Mouse (Mus musculus) heart, embryonic 11.5 days (tissue): ENCODE measurements around the gene Wdr61. TPM values are rescaled to one million over a fixed set of nuclear protein-coding genes. Genes with fewer than 3 reads are reported as not detected.
A peak's percentile ranks its signal among the peaks of the same experiment; 100 is the strongest.

Experiments
- ATAC-seq: fragments of 200-750 bp; cut with Nextera tagmentation; replicated peaks from 2 replicates; pipeline ENCODE4 v1.8.0; 2017; ENCODE audit warnings: moderate library complexity; ENCODE audit not compliant: insufficient number of reproducible peaks, low FRiP score, low TSS enrichment
- H3K27ac ChIP-seq: fragments of 300-500 bp; sonication (generic); 2 replicates; pipeline ENCODE4 v1.5.1; 2014; ENCODE audit warnings: mild to moderate bottlenecking, low read depth, low read length
- H3K27me3 ChIP-seq: fragments of 300-500 bp; sonication (generic); 2 replicates; pipeline ENCODE4 v1.6.1; 2014; ENCODE audit warnings: mild to moderate bottlenecking, low read length, mixed read lengths; ENCODE audit not compliant: control insufficient read depth, insufficient read depth
- H3K36me3 ChIP-seq: fragments of 300-500 bp; sonication (generic); 2 replicates; pipeline ENCODE4 v1.6.1; 2014; ENCODE audit warnings: mild to moderate bottlenecking, low read length, moderate library complexity, mixed read lengths; ENCODE audit not compliant: control insufficient read depth, insufficient read depth
- H3K4me1 ChIP-seq: fragments of 300-500 bp; sonication (generic); 2 replicates; pipeline ENCODE4 v1.6.1; 2014; ENCODE audit warnings: low read length; ENCODE audit not compliant: control insufficient read depth, insufficient read depth
- H3K4me2 ChIP-seq: fragments of 300-500 bp; sonication (generic); 2 replicates; pipeline ENCODE4 v1.6.1; 2014; ENCODE audit warnings: mild to moderate bottlenecking, moderate library complexity
- H3K4me3 ChIP-seq: fragments of 300-500 bp; sonication (generic); 2 replicates; pipeline ENCODE4 v1.5.1; 2014; ENCODE audit warnings: low read depth, low read length
- H3K9ac ChIP-seq: fragments of 300-500 bp; sonication (generic); 2 replicates; pipeline ENCODE4 v1.6.1; 2014; ENCODE audit warnings: mild to moderate bottlenecking, low read depth, low read length, moderate library complexity
- H3K9me3 ChIP-seq: fragments of 300-500 bp; sonication (generic); replicated peaks from 2 replicates; pipeline ENCODE4 v1.6.1; 2016; ENCODE audit warnings: low read length; ENCODE audit not compliant: control insufficient read depth
- WGBS: fragments of 180-500 bp; shearing (Covaris S2); extraction: QIAGEN DNeasy Blood & Tissue Kit; methylation state at CpG from one replicate; pipeline ENCODE4 v1.1.7; 2014; ENCODE audit not compliant: insufficient replicate concordance; 5-methylcytosine and 5-hydroxymethylcytosine counted together
- polyA plus RNA-seq: library from polyadenylated mRNA; unstranded; fragments of >200 nt; fragmentation: Nextera tagmentation; extraction: Ambion mirVana; gene quantifications from 2 replicates; pipeline ENCODE4 v1.2.1, GENCODE M21; 2014

The Wdr61 gene
- polyA plus RNA-seq, 1 experiment from 2014 or later = 124 TPM

DNA sequence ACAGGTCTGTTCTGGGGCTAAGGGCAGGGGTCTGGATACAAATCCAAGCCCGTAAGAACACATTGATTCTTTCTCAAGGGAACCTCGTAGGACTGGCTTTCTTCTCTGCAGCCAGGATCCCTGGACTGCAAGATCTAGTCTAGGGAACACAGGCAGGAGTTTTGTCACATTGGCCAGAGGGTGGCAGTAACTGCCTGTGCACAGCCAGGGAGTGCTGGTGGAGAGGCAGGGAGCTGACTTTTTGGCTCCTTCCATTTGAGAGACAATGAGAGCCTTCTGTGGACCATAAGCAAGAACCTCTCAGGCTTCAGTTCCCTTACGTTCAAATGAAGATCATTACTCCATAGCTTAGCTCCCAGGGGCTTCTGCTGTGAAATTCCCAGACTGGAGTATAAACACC, 4.1 kb upstream of the Wdr61 start:
- Histone ChIP-seq H3K9ac (no peak overlapping the region), H3K4me2 (no peak overlapping the region), H3K36me3 (no peaks in the 10 kb centered on the region), H3K4me3 (no peak overlapping the region), H3K27ac (no peak overlapping the region), H3K27me3 (no peaks in the 10 kb centered on the region; the same call in 1 of the 2 replicates), H3K9me3 (no peaks in the 10 kb centered on the region), H3K4me1 (peaks cover 3% of the 10 kb centered on the region)
- no peak for ATAC-seq
- 35% methylated on average over 3 of the region's 3 CpGs for WGBS

DNA sequence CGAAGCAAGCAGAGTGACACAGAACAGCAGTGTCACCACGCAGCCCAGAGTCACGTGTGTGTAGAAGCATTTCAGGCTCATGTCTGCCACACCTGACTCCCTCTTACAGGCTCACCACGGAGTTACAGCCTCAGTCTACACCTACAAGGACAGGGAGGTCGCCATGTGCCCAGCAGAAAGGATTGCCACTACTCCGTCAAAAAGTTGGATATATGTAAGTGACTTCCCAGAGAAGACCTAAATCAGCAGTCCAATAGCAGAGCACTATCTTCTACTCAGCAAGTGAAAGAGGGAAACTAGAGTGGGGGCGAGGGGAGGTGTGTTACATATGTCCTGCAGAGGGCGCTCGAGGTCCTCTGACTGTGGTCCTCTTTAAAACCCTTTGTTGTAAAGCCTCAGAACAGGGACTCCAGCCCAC, 2.0 kb upstream of the Wdr61 start:
- peak overlapping the region; percentile 42; the same call in 1 of the 2 replicates for H3K4me2 ChIP-seq
- WGBS = 17% methylated on average over 9 of the region's 9 CpGs
- no peaks in the 10 kb centered on the region for H3K9me3 ChIP-seq
- H3K27ac ChIP-seq = no peak overlapping the region
- H3K4me1 ChIP-seq = peaks cover 8% of the 10 kb centered on the region
- no peak overlapping the region for H3K9ac ChIP-seq
- ATAC-seq = no peak
- no peaks in the 10 kb centered on the region; the same call in 1 of the 2 replicates for H3K27me3 ChIP-seq
- H3K36me3 ChIP-seq = no peaks in the 10 kb centered on the region
- no peak overlapping the region for H3K4me3 ChIP-seq

DNA sequence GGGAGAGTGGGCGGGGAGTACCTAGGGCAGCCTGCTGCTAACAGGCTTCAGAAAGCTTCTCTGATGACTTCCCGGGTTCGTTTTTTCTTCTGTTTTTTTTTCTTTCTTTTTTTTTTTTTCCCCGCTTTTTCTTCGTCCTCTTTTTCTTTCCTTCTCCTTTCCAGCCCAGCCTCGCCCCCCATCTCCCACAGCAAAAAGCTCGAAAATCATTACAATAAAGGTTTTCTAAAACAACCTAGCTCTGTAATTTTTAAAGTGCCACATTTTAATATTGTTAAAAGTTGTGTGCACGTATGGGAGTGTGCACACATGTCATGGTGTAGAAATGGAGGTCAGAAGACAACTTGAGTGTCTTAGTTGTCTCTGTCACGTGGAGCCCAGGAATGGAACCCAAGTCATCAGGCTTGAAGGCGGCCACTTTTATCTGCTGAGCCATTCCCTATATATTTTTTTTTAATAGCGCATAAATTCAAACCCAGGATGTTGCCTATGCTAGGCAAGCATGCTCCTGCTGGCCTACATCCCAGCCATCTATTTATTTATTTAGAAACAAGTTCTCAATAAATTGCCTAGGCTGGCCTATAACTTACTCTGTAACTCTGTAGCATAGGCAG, 427 bp upstream of the Wdr61 start:
- 24% methylated on average over 11 of the region's 11 CpGs for WGBS
- ATAC-seq = no peak
- no peaks in the 10 kb centered on the region for H3K9me3 ChIP-seq
- no peaks in the 10 kb centered on the region for H3K27me3 ChIP-seq
- no peak overlapping the region for H3K27ac ChIP-seq
- H3K4me2 ChIP-seq = peak overlapping the region; percentile 88
- H3K4me1 ChIP-seq = peaks cover 8% of the 10 kb centered on the region
- H3K36me3 ChIP-seq = no peaks in the 10 kb centered on the region
- no peak overlapping the region; the same call in 1 of the 2 replicates for H3K9ac ChIP-seq
- H3K4me3 ChIP-seq = peak overlapping the region; percentile 90

GRCm38 (mm10) chr9:54732122-54732521, 2.2 kb downstream of the Wdr61 start:
- WGBS = 96% methylated on average over 2 of the region's 2 CpGs
- H3K4me2 ChIP-seq = no peak overlapping the region
- ATAC-seq = no peak
- H3K4me1 ChIP-seq = peaks cover 8% of the 10 kb centered on the region
- no peak overlapping the region for H3K9ac ChIP-seq
- no peaks in the 10 kb centered on the region for H3K27me3 ChIP-seq
- H3K36me3 ChIP-seq = peaks cover 12% of the 10 kb centered on the region
- H3K9me3 ChIP-seq = no peaks in the 10 kb centered on the region
- no peak overlapping the region for H3K27ac ChIP-seq
- no peak overlapping the region for H3K4me3 ChIP-seq

GRCm38 (mm10) chr9:54726315-54726714, 8.0 kb downstream of the Wdr61 start:
- Histone ChIP-seq H3K4me2 (no peak overlapping the region), H3K36me3 (peaks cover 33% of the 10 kb centered on the region), H3K9ac (no peak overlapping the region), H3K4me1 (no peaks in the 10 kb centered on the region), H3K4me3 (no peak overlapping the region), H3K9me3 (no peaks in the 10 kb centered on the region), H3K27ac (no peak overlapping the region), H3K27me3 (no peaks in the 10 kb centered on the region)
- no peak for ATAC-seq
- WGBS = 80% methylated on average over 5 of the region's 5 CpGs

DNA sequence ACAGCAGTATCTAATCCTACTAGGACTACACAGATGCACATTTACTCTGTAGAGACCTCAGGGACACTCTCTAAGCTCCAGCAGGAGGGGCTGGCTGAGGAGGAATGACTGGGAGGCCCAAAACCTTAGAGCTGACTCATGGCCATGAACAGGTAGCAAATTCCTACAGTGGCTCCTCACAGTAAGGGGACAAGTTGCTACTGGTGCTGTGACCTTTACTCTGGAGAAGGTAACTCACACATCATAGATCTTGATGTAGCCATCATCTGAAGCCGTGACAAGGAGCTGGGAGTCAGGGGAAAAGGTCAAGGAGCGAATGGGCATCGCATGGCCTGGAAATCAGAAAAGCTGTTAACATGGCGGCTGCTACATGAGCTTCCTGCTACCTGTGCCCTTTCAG, 11.7 kb downstream of the Wdr61 start:
- H3K4me1 ChIP-seq = no peaks in the 10 kb centered on the region
- H3K27me3 ChIP-seq = no peaks in the 10 kb centered on the region
- H3K4me2 ChIP-seq = no peak overlapping the region
- H3K9ac ChIP-seq = no peak overlapping the region
- no peaks in the 10 kb centered on the region for H3K9me3 ChIP-seq
- no peak for ATAC-seq
- H3K27ac ChIP-seq = no peak overlapping the region
- H3K36me3 ChIP-seq = peaks cover 40% of the 10 kb centered on the region
- WGBS = 86% methylated on average over 4 of the region's 4 CpGs
- H3K4me3 ChIP-seq = no peak overlapping the region

DNA sequence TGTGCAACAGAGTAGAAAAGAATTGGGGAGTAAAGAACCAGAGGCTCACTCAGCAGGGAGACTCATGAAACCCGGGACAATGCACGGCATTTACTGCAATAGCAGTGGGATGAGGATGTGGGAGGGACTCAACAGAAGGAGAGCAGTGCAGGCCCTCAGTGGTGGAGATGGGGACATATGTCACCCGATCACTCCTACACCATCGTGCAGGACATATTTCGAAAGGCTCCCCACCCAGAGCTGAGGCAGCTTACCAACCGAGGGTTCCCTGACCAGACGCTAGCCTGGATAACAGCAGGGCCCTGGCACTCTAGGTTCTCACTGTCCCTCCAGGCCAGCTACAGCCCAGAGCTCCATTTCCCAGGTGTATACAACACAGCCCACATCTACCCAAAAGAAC, 12.2 kb downstream of the Wdr61 start:
- WGBS = 85% methylated on average over 7 of the region's 7 CpGs
- no peaks in the 10 kb centered on the region for H3K27me3 ChIP-seq
- H3K4me1 ChIP-seq = no peaks in the 10 kb centered on the region
- ATAC-seq = no peak
- no peak overlapping the region for H3K9ac ChIP-seq
- no peak overlapping the region for H3K4me3 ChIP-seq
- H3K9me3 ChIP-seq = no peaks in the 10 kb centered on the region
- no peak overlapping the region for H3K4me2 ChIP-seq
- no peak overlapping the region for H3K27ac ChIP-seq
- peaks cover 36% of the 10 kb centered on the region for H3K36me3 ChIP-seq

GRCm38 (mm10) chr9:54717527-54717926, 16.8 kb downstream of the Wdr61 start:
- Histone ChIP-seq H3K4me1 (no peaks in the 10 kb centered on the region), H3K27ac (no peak overlapping the region), H3K9ac (no peak overlapping the region), H3K27me3 (no peaks in the 10 kb centered on the region), H3K4me2 (no peak overlapping the region), H3K4me3 (no peak overlapping the region), H3K9me3 (no peaks in the 10 kb centered on the region), H3K36me3 (peaks cover 44% of the 10 kb centered on the region)
- no peak for ATAC-seq
- WGBS = 86% methylated on average over 3 of the region's 3 CpGs

DNA sequence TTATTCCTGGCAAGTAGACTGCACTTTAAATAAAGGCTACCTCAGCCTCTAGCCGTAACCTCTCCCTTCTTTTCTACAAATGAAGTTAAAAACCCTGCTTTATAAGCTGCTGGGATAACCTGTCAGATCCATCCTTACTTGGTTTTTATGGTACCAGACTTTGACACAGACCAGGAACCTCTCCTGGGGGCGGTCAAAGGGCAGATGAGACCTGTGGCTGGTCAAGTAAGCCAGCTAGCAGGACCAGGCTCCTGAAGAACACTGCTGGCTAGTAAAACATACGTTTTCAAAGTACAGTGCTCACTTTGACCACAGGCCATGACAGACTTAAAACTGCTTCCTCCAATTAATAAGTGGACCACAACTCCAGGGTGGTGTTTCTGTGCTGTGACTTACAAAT, 18.5 kb downstream of the Wdr61 start:
- no peaks in the 10 kb centered on the region for H3K4me1 ChIP-seq
- H3K36me3 ChIP-seq = peaks cover 40% of the 10 kb centered on the region
- no peaks in the 10 kb centered on the region for H3K27me3 ChIP-seq
- no peaks in the 10 kb centered on the region for H3K9me3 ChIP-seq
- 91% methylated on average over 3 of the region's 3 CpGs for WGBS
- H3K9ac ChIP-seq = no peak overlapping the region
- ATAC-seq = no peak
- no peak overlapping the region for H3K4me2 ChIP-seq
- H3K4me3 ChIP-seq = no peak overlapping the region
- no peak overlapping the region for H3K27ac ChIP-seq
